Mouse (Mus musculus) cerebellum, adult 8-10 months (tissue): ENCODE results near the gene Depdc7.
A peak's percentile ranks its signal among the peaks of the same experiment; 100 is the strongest.

Source experiments
- DNase-seq: peaks from one replicate; pipeline ENCODE4 v3.0.0; 2022

Depdc7 gene

GRCm38 (mm10) chr2:104714254-104714691 is 28.4 kb downstream of the Depdc7 start:
- peak; percentile 67 for DNase-seq

GRCm38 (mm10) chr2:104712486-104712809 is 30.2 kb downstream of the Depdc7 start:
- DNase-seq, result no peak

- peak; percentile 75 for DNase-seq
These were observed 30.8 kb downstream of the Depdc7 start, which contains the start of gene Tcp11l1 for GRCm38 (mm10) chr2:104711585-104712485. Gene Tcp11l1, minus strand, starts transcription at chr2:104712169.

GRCm38 (mm10) chr2:104710670-104711370 is 31.9 kb downstream of the Depdc7 start:
- DNase-seq, result no peak

- no peak for DNase-seq
These were observed 32.8 kb downstream of the Depdc7 start for GRCm38 (mm10) chr2:104709786-104710337.

- no peak for DNase-seq
These were observed 38.3 kb downstream of the Depdc7 start for GRCm38 (mm10) chr2:104704355-104704754.

- DNase-seq, result no peak
These were observed 39.5 kb downstream of the Depdc7 start for GRCm38 (mm10) chr2:104703158-104703557.

- no peak for DNase-seq
These were observed 43.0 kb downstream of the Depdc7 start for GRCm38 (mm10) chr2:104699659-104700058.

- DNase-seq, result no peak
These were observed 50.1 kb downstream of the Depdc7 start for GRCm38 (mm10) chr2:104692551-104692950.

GRCm38 (mm10) chr2:104690720-104691119 is 52.0 kb downstream of the Depdc7 start:
- DNase-seq, result no peak

- DNase-seq, result peak; percentile 37
These were observed 54.0 kb downstream of the Depdc7 start for GRCm38 (mm10) chr2:104688724-104689123.

GRCm38 (mm10) chr2:104688321-104688720 is 54.4 kb downstream of the Depdc7 start:
- DNase-seq, result no peak

- no peak for DNase-seq
These were observed 55.4 kb downstream of the Depdc7 start for GRCm38 (mm10) chr2:104687261-104687660.

- DNase-seq, result peak; percentile 78
These were observed 57.3 kb downstream of the Depdc7 start for GRCm38 (mm10) chr2:104685418-104685817.

- no peak for DNase-seq
These were observed 57.9 kb downstream of the Depdc7 start for GRCm38 (mm10) chr2:104684771-104685170.

- no peak for DNase-seq
These were observed 65.4 kb downstream of the Depdc7 start for GRCm38 (mm10) chr2:104677326-104677725.
